Mouse (Mus musculus): ENCODE results near the gene Gm49387. TPM values are rescaled to one million over a fixed set of nuclear protein-coding genes. Genes with fewer than 3 reads are reported as not detected.
"Not testable (repeated sequence)": the region's sequence is repeated elsewhere in the genome, so short reads cannot be mapped to it uniquely, and the experiment has no call there.

The Gm49387 gene
- polyA plus RNA-seq, 1 experiment from 2014 or later: 0.50 TPM

- peaks cover 15% of the 10 kb centered on the region for H3K4me1 ChIP-seq
- H3K27me3 ChIP-seq (ENCODE audit: low read depth, poor library complexity, severe bottlenecking): no peaks in the 10 kb centered on the region
- no peak overlapping the region for H3K27ac ChIP-seq
- no peaks in the 10 kb centered on the region for H3K36me3 ChIP-seq
- no peaks in the 10 kb centered on the region for H3K9me3 ChIP-seq (replicated peaks)
- DNase-seq (ENCODE audit: low spot score): no peak
- no peak overlapping the region for H3K4me3 ChIP-seq
- WGBS: 94% methylated on average over 5 of the region's 5 CpGs
Measured at GRCm38 (mm10) chr14:31644183-31644830, 3.6 kb upstream of the Gm49387 start.

GRCm38 (mm10) chr14:31641506-31642155, 953 bp upstream of the Gm49387 start:
- no peak for DNase-seq (ENCODE audit: low spot score)
- Histone ChIP-seq H3K27me3 (ENCODE audit: low read depth, poor library complexity, severe bottlenecking) (no peaks in the 10 kb centered on the region), H3K27ac (peak overlapping the region; percentile 91), H3K4me3 (peak overlapping the region; percentile 82), H3K9me3 (replicated peaks) (no peaks in the 10 kb centered on the region), H3K36me3 (no peaks in the 10 kb centered on the region), H3K4me1 (peaks cover 15% of the 10 kb centered on the region)
- 77% methylated on average over 9 of the region's 9 CpGs for WGBS

- Histone ChIP-seq H3K27ac (peak within 1 kb of the TSS; percentile 91), H3K9me3 (replicated peaks) (no peaks in the 10 kb centered on the region), H3K36me3 (no peaks in the 10 kb centered on the region), H3K27me3 (ENCODE audit: low read depth, poor library complexity, severe bottlenecking) (no peaks in the 10 kb centered on the region), H3K4me3 (peak within 1 kb of the TSS; percentile 82), H3K4me1 (peaks cover 15% of the 10 kb centered on the region)
- under 1% methylated on average over 30 of the region's 30 CpGs for WGBS
- DNase-seq (ENCODE audit: low spot score): peak; percentile 93
Measured at GRCm38 (mm10) chr14:31640890-31641505, 320 bp upstream of the Gm49387 start, which contains the start of the genes Btd and Hacl1. TSS of gene Btd (plus strand) at chr14:31641028. TSS of gene Hacl1 (minus strand) at chr14:31641286.

- no peaks in the 10 kb centered on the region for H3K9me3 ChIP-seq (replicated peaks)
- no peaks in the 10 kb centered on the region for H3K4me1 ChIP-seq
- no peaks in the 10 kb centered on the region for H3K36me3 ChIP-seq
- H3K27me3 ChIP-seq (ENCODE audit: low read depth, poor library complexity, severe bottlenecking): no peaks in the 10 kb centered on the region
- 85% methylated on average over 7 of the region's 7 CpGs for WGBS
- H3K4me3 ChIP-seq: no peak overlapping the region
- H3K27ac ChIP-seq: no peak overlapping the region
- no peak for DNase-seq (ENCODE audit: low spot score)
Measured at GRCm38 (mm10) chr14:31630677-31631076, 10.0 kb downstream of the Gm49387 start.

GRCm38 (mm10) chr14:31622748-31623147, 17.9 kb downstream of the Gm49387 start:
- no peak for DNase-seq (ENCODE audit: low spot score)
- Histone ChIP-seq H3K4me1 (no peaks in the 10 kb centered on the region), H3K36me3 (no peaks in the 10 kb centered on the region), H3K27ac (no peak overlapping the region), H3K4me3 (no peak overlapping the region), H3K9me3 (replicated peaks) (no peaks in the 10 kb centered on the region), H3K27me3 (ENCODE audit: low read depth, poor library complexity, severe bottlenecking) (no peaks in the 10 kb centered on the region)
- 89% methylated on average over 12 of the region's 12 CpGs for WGBS

- no peaks in the 10 kb centered on the region for H3K27me3 ChIP-seq (ENCODE audit: low read depth, poor library complexity, severe bottlenecking)
- H3K4me3 ChIP-seq: no peak overlapping the region
- no peak overlapping the region for H3K27ac ChIP-seq
- H3K36me3 ChIP-seq: no peaks in the 10 kb centered on the region
- no peaks in the 10 kb centered on the region for H3K9me3 ChIP-seq (replicated peaks)
- no peaks in the 10 kb centered on the region for H3K4me1 ChIP-seq
- no peak for DNase-seq (ENCODE audit: low spot score)
- WGBS: 87% methylated on average over 9 of the region's 9 CpGs
Measured at GRCm38 (mm10) chr14:31620591-31621223, 20.0 kb downstream of the Gm49387 start.

GRCm38 (mm10) chr14:31617997-31618396, 22.7 kb downstream of the Gm49387 start:
- Histone ChIP-seq H3K9me3 (replicated peaks) (no peaks in the 10 kb centered on the region), H3K27ac (no peak overlapping the region), H3K4me3 (no peak overlapping the region), H3K4me1 (no peaks in the 10 kb centered on the region), H3K36me3 (no peaks in the 10 kb centered on the region), H3K27me3 (ENCODE audit: low read depth, poor library complexity, severe bottlenecking) (no peaks in the 10 kb centered on the region)
- 89% methylated on average over 3 of the region's 3 CpGs for WGBS
- no peak for DNase-seq (ENCODE audit: low spot score)

GRCm38 (mm10) chr14:31617204-31617603, 23.5 kb downstream of the Gm49387 start:
- H3K36me3 ChIP-seq: no peaks in the 10 kb centered on the region
- no peaks in the 10 kb centered on the region for H3K27me3 ChIP-seq (ENCODE audit: low read depth, poor library complexity, severe bottlenecking)
- WGBS: 91% methylated on average over 9 of the region's 9 CpGs
- no peaks in the 10 kb centered on the region for H3K9me3 ChIP-seq (replicated peaks)
- H3K4me1 ChIP-seq: no peaks in the 10 kb centered on the region
- no peak for DNase-seq (ENCODE audit: low spot score)
- no peak overlapping the region for H3K27ac ChIP-seq
- no peak overlapping the region for H3K4me3 ChIP-seq

GRCm38 (mm10) chr14:31613671-31614070, 27.0 kb downstream of the Gm49387 start:
- Histone ChIP-seq H3K27me3 (ENCODE audit: low read depth, poor library complexity, severe bottlenecking) (no peaks in the 10 kb centered on the region), H3K4me1 (no peaks in the 10 kb centered on the region), H3K9me3 (replicated peaks) (no peaks in the 10 kb centered on the region), H3K4me3 (no peak overlapping the region), H3K36me3 (no peaks in the 10 kb centered on the region), H3K27ac (no peak overlapping the region)
- WGBS: 92% methylated on average over 5 of the region's 5 CpGs
- DNase-seq (ENCODE audit: low spot score): no peak

GRCm38 (mm10) chr14:31611986-31612385, 28.7 kb downstream of the Gm49387 start:
- 64% methylated on average over 4 of the region's 4 CpGs for WGBS
- Histone ChIP-seq H3K36me3 (no peaks in the 10 kb centered on the region), H3K27ac (no peak overlapping the region), H3K9me3 (replicated peaks) (no peaks in the 10 kb centered on the region), H3K4me1 (no peaks in the 10 kb centered on the region), H3K4me3 (no peak overlapping the region), H3K27me3 (ENCODE audit: low read depth, poor library complexity, severe bottlenecking) (no peaks in the 10 kb centered on the region)
- DNase-seq (ENCODE audit: low spot score): no peak

GRCm38 (mm10) chr14:31605514-31605913, 35.2 kb downstream of the Gm49387 start:
- Histone ChIP-seq H3K4me3 (no peak overlapping the region), H3K36me3 (no peaks in the 10 kb centered on the region), H3K4me1 (0 out of 2 replicates have a peak, but pooled peaks cover under 1% of the 10 kb centered on the region), H3K27me3 (ENCODE audit: low read depth, poor library complexity, severe bottlenecking) (no peaks in the 10 kb centered on the region), H3K9me3 (replicated peaks) (no peaks in the 10 kb centered on the region), H3K27ac (no peak overlapping the region)
- 51% methylated on average over 6 of the region's 6 CpGs for WGBS
- DNase-seq (ENCODE audit: low spot score): no peak

GRCm38 (mm10) chr14:31604916-31605315, 35.8 kb downstream of the Gm49387 start:
- DNase-seq (ENCODE audit: low spot score): no peak
- WGBS: 79% methylated on average over 5 of the region's 5 CpGs
- H3K27ac ChIP-seq: no peak overlapping the region
- no peaks in the 10 kb centered on the region for H3K36me3 ChIP-seq
- H3K27me3 ChIP-seq (ENCODE audit: low read depth, poor library complexity, severe bottlenecking): no peaks in the 10 kb centered on the region
- H3K4me3 ChIP-seq: no peak overlapping the region
- no peaks in the 10 kb centered on the region for H3K9me3 ChIP-seq (replicated peaks)
- H3K4me1 ChIP-seq: peaks cover 7% of the 10 kb centered on the region

- WGBS: 90% methylated on average over 6 of the region's 6 CpGs
- not testable (repeated sequence) for DNase-seq (ENCODE audit: low spot score); H3K9me3 ChIP-seq (replicated peaks); H3K36me3 ChIP-seq; H3K27me3 ChIP-seq (ENCODE audit: low read depth, poor library complexity, severe bottlenecking); H3K27ac ChIP-seq; H3K4me3 ChIP-seq
- H3K4me1 ChIP-seq: peaks cover 12% of the 10 kb centered on the region
Measured at GRCm38 (mm10) chr14:31602616-31602979, 38.1 kb downstream of the Gm49387 start.

Measured in limb, embryonic 10.5 days (tissue).